Mouse (Mus musculus) thymus, postnatal 0 days (tissue): ENCODE results near the gene Btla. TPM values are rescaled to one million over a fixed set of nuclear protein-coding genes. Genes with fewer than 3 reads are reported as not detected.

Experiments used
- DNase-seq: peaks from one replicate; pipeline ENCODE4 v3.0.0-alpha.2; 2015; ENCODE audit warnings: low spot score
- polyA plus RNA-seq: library from polyadenylated mRNA; unstranded; fragments of >200 nt; fragmentation: Nextera tagmentation; extraction: Ambion mirVana; gene quantifications from 2 replicates; pipeline ENCODE4 v1.2.1, GENCODE M21; 2015

Btla gene
- polyA plus RNA-seq, 1 experiment from 2014 or later: 5.8 TPM

GRCm38 (mm10) chr16:45257567-45257966, 33.5 kb downstream of the Btla start:
- no peak for DNase-seq

GRCm38 (mm10) chr16:45259663-45260062, 35.5 kb downstream of the Btla start:
- peak; percentile 39 for DNase-seq

- DNase-seq: peak; percentile 9
Measured at GRCm38 (mm10) chr16:45261321-45261720, 37.2 kb downstream of the Btla start.

GRCm38 (mm10) chr16:45262051-45262450, 37.9 kb downstream of the Btla start:
- DNase-seq: no peak

- DNase-seq: no peak
Measured at GRCm38 (mm10) chr16:45269886-45270285, 45.8 kb downstream of the Btla start.

GRCm38 (mm10) chr16:45283093-45283492, 59.0 kb downstream of the Btla start:
- DNase-seq: no peak

GRCm38 (mm10) chr16:45297806-45298205, 73.7 kb downstream of the Btla start:
- no peak for DNase-seq

Other genes with a start within 250 kb of the Btla start
- gene Ccdc80, start 130.9 kb upstream of the Btla start, polyA plus RNA-seq: 19.3 and 22.5 TPM in 2 replicates
- 20.1 and 23.9 TPM in 2 replicates for gene Slc35a5, start 65.6 kb upstream of the Btla start, polyA plus RNA-seq
- gene Atg3, start 65.5 kb upstream of the Btla start, polyA plus RNA-seq: 54.7 and 55.6 TPM in 2 replicates
- gene Cd200, start 184.7 kb downstream of the Btla start, polyA plus RNA-seq: 63.7 and 79.1 TPM in 2 replicates